ENCODE assay signal across 8 mouse cellular contexts in the genomic region with DNA sequence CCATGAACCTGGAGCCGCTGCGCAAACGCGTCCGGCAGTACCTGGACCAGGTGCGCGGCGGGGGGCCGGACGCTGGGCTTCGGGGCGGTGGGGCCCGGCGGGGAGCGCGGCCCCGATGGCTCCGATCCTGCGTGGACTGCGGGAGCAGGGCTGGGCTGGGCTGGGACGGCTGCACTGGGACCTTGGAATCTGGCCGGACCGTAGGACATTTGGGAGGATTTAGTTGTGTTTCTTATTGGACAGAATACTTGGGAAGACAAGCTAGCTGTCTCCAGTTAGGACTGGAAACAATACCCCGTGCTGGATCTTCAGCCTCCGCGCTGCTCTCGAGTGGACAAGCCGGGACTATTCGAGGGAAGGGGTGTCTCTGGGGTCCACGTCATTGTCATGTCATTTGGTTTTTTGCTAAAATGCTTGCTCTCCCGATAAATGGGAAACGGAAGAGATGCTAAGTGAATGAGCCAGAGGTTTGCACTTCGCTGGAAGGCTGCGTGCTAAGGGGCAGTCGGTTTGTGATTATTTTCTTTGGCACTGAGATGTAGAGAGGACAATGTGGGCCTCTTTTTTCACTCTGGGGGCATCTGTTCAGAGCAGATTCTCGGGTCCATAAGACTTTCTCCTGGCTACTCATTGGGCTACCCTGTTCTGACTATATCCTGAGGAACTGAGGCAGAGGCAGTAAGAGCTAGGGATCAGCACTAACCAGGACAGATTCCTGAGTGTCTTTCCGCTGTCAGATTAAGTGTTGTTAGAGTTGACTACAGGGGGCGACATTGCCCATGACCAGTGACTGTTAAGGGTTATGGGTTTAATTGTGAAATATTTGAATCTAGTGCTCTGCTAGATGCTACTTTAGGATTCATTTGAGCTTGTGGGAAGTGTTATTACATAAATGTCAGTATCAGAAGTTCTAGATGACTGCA. TPM values are rescaled to one million over a fixed set of nuclear protein-coding genes. Genes with fewer than 3 reads are reported as not detected.
DNase-seq lines count a peak whose midpoint lies in the region; ATAC-seq and TF ChIP-seq lines count a peak whose summit lies in the region.

No protein-coding gene starts in this region.

- peak; percentile 14; the same call in 1 of the 2 replicates for TF ChIP-seq CTCF in spleen, adult 2 months (IDR thresholded peaks at IDR 0.05; ENCODE audit: extremely low read depth, insufficient read depth, insufficient read length, insufficient replicate concordance)

- H3K9me3 ChIP-seq in forebrain, embryonic 10.5 days: no peaks in the 10 kb centered on the region
- H3K9me3 ChIP-seq in hindbrain, embryonic 14.5 days (ENCODE audit: control insufficient read depth, low read length): no peaks in the 10 kb centered on the region

- peaks cover 32% of the 10 kb centered on the region for H3K36me3 ChIP-seq in forebrain, embryonic 10.5 days (replicated peaks)
- peaks cover 32% of the 10 kb centered on the region for H3K36me3 ChIP-seq in hindbrain, embryonic 14.5 days (replicated peaks; ENCODE audit: control insufficient read depth, insufficient read depth)
- peaks cover 14% of the 10 kb centered on the region for H3K36me3 ChIP-seq in spleen, adult 2 months (ENCODE audit: control insufficient read depth, insufficient read depth, low read length)

- whole genome bisulfite sequencing in forebrain, embryonic 10.5 days: under 1% methylated on average over 38 of the region's 38 CpGs
- WGBS in hindbrain, embryonic 14.5 days: 2% methylated on average over 38 of the region's 38 CpGs
- 2% methylated on average over 38 of the region's 38 CpGs for WGBS in spleen, adult 2 months

- no peaks in the 10 kb centered on the region for H3K4me1 ChIP-seq in brown adipose tissue, adult 24 weeks (ENCODE audit: control insufficient read depth, insufficient read depth, insufficient read length, low read length)
- H3K4me1 ChIP-seq in forebrain, embryonic 10.5 days: peaks cover 23% of the 10 kb centered on the region
- H3K4me1 ChIP-seq in hindbrain, embryonic 14.5 days (replicated peaks; ENCODE audit: control insufficient read depth, insufficient read depth, low read length): peaks cover 19% of the 10 kb centered on the region
- no peaks in the 10 kb centered on the region; the same call in 1 of the 2 replicates for H3K4me1 ChIP-seq in spleen, adult 2 months (ENCODE audit: control insufficient read depth, insufficient read depth, insufficient read length)

- H3K27me3 ChIP-seq in forebrain, embryonic 10.5 days (ENCODE audit: poor library complexity, severe bottlenecking): no peaks in the 10 kb centered on the region
- no peaks in the 10 kb centered on the region for H3K27me3 ChIP-seq in hindbrain, embryonic 14.5 days (ENCODE audit: control insufficient read depth, insufficient read depth, low read length)
- no peaks in the 10 kb centered on the region for H3K27me3 ChIP-seq in spleen, adult 2 months (ENCODE audit: control insufficient read depth, insufficient read depth, low read length)

- peak overlapping the region; percentile 59; the same call in 1 of the 2 replicates for H3K27ac ChIP-seq in brown adipose tissue, adult 24 weeks (replicated peaks; ENCODE audit: low read depth, low read length)
- peak overlapping the region; percentile 94 for H3K27ac ChIP-seq in forebrain, embryonic 10.5 days
- peak overlapping the region; percentile 76; the same call in 1 of the 2 replicates for H3K27ac ChIP-seq in hindbrain, embryonic 14.5 days
- peak overlapping the region; percentile 59 for H3K27ac ChIP-seq in spleen, adult 2 months (ENCODE audit: insufficient read depth, low read length)

- DNase-seq in adrenal gland, adult 18-20 months (ENCODE audit: low spot score in 2 of 2): peak; percentile 26 to 30
- DNase-seq in adrenal gland, adult 8-10 months: no peak
- peak; percentile 15 for DNase-seq in forebrain, embryonic 10.5 days (ENCODE audit: extremely low spot score, low spot score)
- peak; percentile 52 for DNase-seq in hindbrain, embryonic 14.5 days (ENCODE audit: low spot score)
- DNase-seq in left cerebral cortex, adult 18-20 months (ENCODE audit: low spot score in 2 of 2): peak; percentile 10 to 22
- peak; percentile 38 to 40 for DNase-seq in spleen, adult 2 months (ENCODE audit: low read depth in 1 of 2, low spot score in 2 of 2)

- H3K9ac ChIP-seq in hindbrain, embryonic 14.5 days: peak overlapping the region; percentile 94

- peak overlapping the region; percentile 80 for H3K4me2 ChIP-seq in hindbrain, embryonic 14.5 days (replicated peaks)

- TF ChIP-seq POLR2A in spleen, adult 2 months (IDR thresholded peaks at IDR 0.05; ENCODE audit: low read depth, low read length): no peak

- ATAC-seq in hindbrain, embryonic 14.5 days (ENCODE audit: low FRiP score): peak; percentile 71
- peak; percentile 68 for ATAC-seq in megakaryocyte, adult 5-6 weeks (ENCODE audit: poor library complexity, severe bottlenecking)

- H3K4me3 ChIP-seq in brown adipose tissue, adult 24 weeks (ENCODE audit: insufficient read depth, low read depth, low read length): peak overlapping the region; percentile 87
- H3K4me3 ChIP-seq in forebrain, embryonic 10.5 days: peak overlapping the region; percentile 99
- H3K4me3 ChIP-seq in hindbrain, embryonic 14.5 days (replicated peaks; ENCODE audit: low read length): peak overlapping the region; percentile 99
- H3K4me3 ChIP-seq in spleen, adult 2 months (ENCODE audit: extremely low read depth, insufficient read depth, insufficient read length): peak overlapping the region; percentile 90

RNA-seq across cellular contexts. Expression of a gene that starts 0.6 kb away (rescaled TPM):
- total RNA-seq in adrenal gland, adult 18-20 months (2021): 10 to 100 TPM; 49.7 to 55.0 TPM
- 10 to 100 TPM; 57.9 to 64.6 (median 61.9) TPM for total RNA-seq in adrenal gland, adult 8-10 months (2022)
- polyA plus RNA-seq in brown adipose tissue, adult 24 weeks (2012; ENCODE audit: insufficient read depth, insufficient read length, missing spikeins): 20.9 and 35.8 TPM in 2 replicates
- 215 and 222 TPM in 2 replicates for polyA plus RNA-seq in forebrain, embryonic 10.5 days (2016; fragmentation: Nextera tagmentation; extraction: Ambion mirVana)
- 173 and 180 TPM in 2 replicates for polyA plus RNA-seq in hindbrain, embryonic 14.5 days (2014; fragmentation: Nextera tagmentation; extraction: Ambion mirVana)
- total RNA-seq in left cerebral cortex, adult 18-20 months (2021): 10 to 100 TPM; 46.3 to 47.7 TPM
- total RNA-seq in megakaryocyte, adult 5-6 weeks (2015): 55.3 and 56.4 TPM in 2 replicates
- total RNA-seq in megakaryocyte, adult 5-6 weeks (2017): 33.3 and 37.8 TPM in 2 replicates
- 19.6 and 26.4 TPM in 2 replicates for polyA plus RNA-seq in spleen, adult 2 months (2012; rRNA removed)

RNA-seq across cellular contexts. Expression of a gene that starts 27.3 kb away (rescaled TPM):
- 10 to 100 TPM; 26.9 to 34.9 TPM for total RNA-seq in adrenal gland, adult 18-20 months (2021)
- total RNA-seq in adrenal gland, adult 8-10 months (2022): 10 to 100 TPM; 24.9 to 36.0 (median 32.3) TPM
- 20.7 and 23.4 TPM in 2 replicates for polyA plus RNA-seq in brown adipose tissue, adult 24 weeks (2012; ENCODE audit: insufficient read depth, insufficient read length, missing spikeins)
- 38.7 and 39.3 TPM in 2 replicates for polyA plus RNA-seq in forebrain, embryonic 10.5 days (2016; fragmentation: Nextera tagmentation; extraction: Ambion mirVana)
- polyA plus RNA-seq in hindbrain, embryonic 14.5 days (2014; fragmentation: Nextera tagmentation; extraction: Ambion mirVana): 35.4 and 36.3 TPM in 2 replicates
- total RNA-seq in left cerebral cortex, adult 18-20 months (2021): 10 to 100 TPM; 32.6 to 34.0 TPM
- total RNA-seq in megakaryocyte, adult 5-6 weeks (2015): 16.8 and 21.0 TPM in 2 replicates
- total RNA-seq in megakaryocyte, adult 5-6 weeks (2017): 32.2 and 36.6 TPM in 2 replicates
- polyA plus RNA-seq in spleen, adult 2 months (2012; rRNA removed): 5.8 and 7.5 TPM in 2 replicates

RNA-seq across cellular contexts. Expression of a gene that starts 52.4 kb away (rescaled TPM):
- total RNA-seq in adrenal gland, adult 18-20 months (2021): not detected
- under 1 TPM in 3 of 4 experiments, not detected in 1; 0.37 to 0.67 (median 0.45) TPM for total RNA-seq in adrenal gland, adult 8-10 months (2022)
- polyA plus RNA-seq in brown adipose tissue, adult 24 weeks (2012; ENCODE audit: insufficient read depth, insufficient read length, missing spikeins): not detected in 2 replicates
- 1.4 and 2.0 TPM in 2 replicates for polyA plus RNA-seq in forebrain, embryonic 10.5 days (2016; fragmentation: Nextera tagmentation; extraction: Ambion mirVana)
- polyA plus RNA-seq in hindbrain, embryonic 14.5 days (2014; fragmentation: Nextera tagmentation; extraction: Ambion mirVana): 0.73 and 1.7 TPM in 2 replicates
- 1 to 10 TPM; 1.3 TPM for total RNA-seq in left cerebral cortex, adult 18-20 months (2021)
- not detected in 2 replicates for total RNA-seq in megakaryocyte, adult 5-6 weeks (2015)
- not detected in 2 replicates for total RNA-seq in megakaryocyte, adult 5-6 weeks (2017)
- polyA plus RNA-seq in spleen, adult 2 months (2012; rRNA removed): 0.11 and 0.12 TPM in 2 replicates
